Mouse (Mus musculus) bone marrow, adult 2 months (tissue): ENCODE measurements at regions not wholly inside any gene's neighbourhood (a gene's known extent, or its start where the extent isn't known, plus 50 kb on each side); places are given as distances from the start of the nearest gene placed in this dataset.

Experiments
- CTCF ChIP-seq: fragments of 200-500 bp; IDR thresholded peaks from 2 replicates; pipeline ENCODE4 v1.5.1; 2011; ENCODE audit warnings: low read length, control low read depth; ENCODE audit not compliant: control insufficient read depth, insufficient read depth
- POLR2A ChIP-seq: fragments of 200-500 bp; IDR thresholded peaks from 2 replicates; pipeline ENCODE4 v1.6.1; 2011; ENCODE audit warnings: low read depth, mild to moderate bottlenecking, control low read depth, low read length, borderline replicate concordance; ENCODE audit not compliant: control insufficient read depth

GRCm38 (mm10) chr12:27135997-27136559, 206.3 kb downstream of the Sox11 start:
- TF ChIP-seq POLR2A (no peak), CTCF (no peak)
